In the genomic region with DNA sequence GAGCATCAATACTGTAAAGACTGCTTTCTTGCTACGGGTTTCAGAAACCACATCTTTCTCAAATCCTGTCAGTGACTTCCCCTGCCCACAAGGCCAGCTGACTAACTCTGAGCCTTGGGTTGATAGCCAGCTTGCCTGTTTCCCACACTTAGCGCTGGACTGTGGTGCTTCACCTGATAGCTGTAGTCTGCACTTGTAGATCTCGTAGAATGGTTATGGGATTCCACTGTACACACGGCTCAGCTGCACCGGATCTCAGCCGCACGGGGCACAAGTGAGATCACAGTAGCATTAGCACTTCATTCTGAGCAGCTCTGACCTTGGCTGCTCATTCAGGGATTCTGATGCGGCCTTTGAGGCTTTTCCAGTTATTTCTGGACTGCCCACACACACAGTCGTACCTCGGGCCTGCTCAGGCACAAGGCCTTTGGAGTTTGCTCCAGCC, we compare ENCODE assay signal across 11 mouse cellular contexts. TPM values are rescaled to one million over a fixed set of nuclear protein-coding genes. Genes with fewer than 3 reads are reported as not detected.
A peak's percentile ranks its signal among the peaks of the same experiment; 100 is the strongest.
DNase-seq lines count a peak whose midpoint lies in the region; ATAC-seq and TF ChIP-seq lines count a peak whose summit lies in the region.
"Had no signal": no experiment of that assay in that cellular context is flagged by ENCODE, and none has a peak within 500 bp of the region (broad histone marks: within the 10 kb centered on the region; RNA-seq: fewer than 3 reads in every experiment).

No protein-coding gene starts in this region.

- ATAC-seq in lung, embryonic 15.5 days (ENCODE audit: borderline replicate concordance, extremely low read depth, low FRiP score, low TSS enrichment) = no peak
- ATAC-seq: forebrain, embryonic 14.5 days had no signal

- 63% methylated on average over 10 of the region's 10 CpGs for WGBS in heart, adult 2 months
- WGBS in lung, embryonic 15.5 days = 56% methylated on average over 10 of the region's 10 CpGs
- 70% methylated on average over 10 of the region's 10 CpGs for WGBS in lung, adult 2 months

- H3K79me2 ChIP-seq in heart, adult 2 months (replicated peaks; ENCODE audit: control insufficient read depth, insufficient read depth, low read length) = no peaks in the 10 kb centered on the region
- H3K79me2 ChIP-seq in MEL (ENCODE audit: control insufficient read depth, insufficient read depth, low read length, poor library complexity) = peaks cover 20% of the 10 kb centered on the region

- no peak overlapping the region for H3K9ac ChIP-seq in heart, adult 2 months (ENCODE audit: low read depth, low read length)
- H3K9ac ChIP-seq in lung, embryonic 15.5 days = no peak overlapping the region
- no peak overlapping the region for H3K9ac ChIP-seq in MEL (ENCODE audit: control insufficient read depth, low read depth, low read length, poor library complexity, severe bottlenecking)

- no peaks in the 10 kb centered on the region for H3K27me3 ChIP-seq in heart, adult 2 months (ENCODE audit: control insufficient read depth, insufficient read depth, low read length)
- 0 out of 2 replicates have a peak, but pooled peaks cover 2% of the 10 kb centered on the region for H3K27me3 ChIP-seq in lung, embryonic 15.5 days
- H3K27me3 ChIP-seq in MEL (ENCODE audit: control insufficient read depth in 1 of 2, insufficient read depth in 2 of 2, low read length in 2 of 2) = no peaks in the 10 kb centered on the region

- no peak for TF ChIP-seq POLR2A in heart, adult 2 months (IDR thresholded peaks at IDR 0.05; ENCODE audit: insufficient read depth, low read depth, low read length)
- no peak for TF ChIP-seq POLR2A in lung, adult 2 months (IDR thresholded peaks at IDR 0.05; ENCODE audit: borderline replicate concordance, extremely low read depth, low read depth, low read length)
- no peak for TF ChIP-seq POLR2A in MEL (IDR thresholded peaks at IDR 0.05; ENCODE audit: control insufficient read depth in 1 of 2, insufficient read depth in 1 of 2, low read depth in 1 of 2, low read length in 2 of 2, poor library complexity in 1 of 2)

- no peak for DNase-seq in heart, adult 2 months
- no peak for DNase-seq in heart, adult 18-20 months
- no peak for DNase-seq in lung, adult 2 months
- DNase-seq in MEL (ENCODE audit: low read depth, low spot score) = peak; percentile 32
- peak; percentile 52 to 84 for DNase-seq in kidney, postnatal 25 days
- no peak for DNase-seq in spleen, adult 18-20 months
- no peak for DNase-seq in layer of hippocampus, postnatal 36 days
- DNase-seq: liver; right cerebral cortex, adult 18-20 months had no signal

- no peak overlapping the region for H3K4me2 ChIP-seq in lung, embryonic 15.5 days

- intact Hi-C loops in heart, adult 2 months (cut with DNase I) = no loop called here

- TF ChIP-seq EP300 in heart, adult 2 months (IDR thresholded peaks at IDR 0.05; ENCODE audit: insufficient read depth, low read depth, low read length) = no peak
- 0 out of 4 replicates have a peak, but pooled peaks of 1 of the 2 experiments have one; percentile 7 for TF ChIP-seq EP300 in MEL (IDR thresholded peaks at IDR 0.05; ENCODE audit: low read depth in 1 of 2, low read length in 2 of 2)

- no peak for TF ChIP-seq RAD21 in MEL (IDR thresholded peaks at IDR 0.05; ENCODE audit: low read depth, low read length)

- H3K4me3 ChIP-seq in heart, adult 2 months = no peak overlapping the region
- H3K4me3 ChIP-seq in lung, embryonic 15.5 days = no peak overlapping the region
- H3K4me3 ChIP-seq in lung, adult 2 months (replicated peaks; ENCODE audit: extremely low read depth, low read depth, low read length) = no peak overlapping the region
- H3K4me3 ChIP-seq in MEL (ENCODE audit: control insufficient read depth in 1 of 2, insufficient read depth in 1 of 2, low read depth in 2 of 2, low read length in 2 of 2) = no peak overlapping the region

- H3K4me1 ChIP-seq in heart, adult 2 months (ENCODE audit: control insufficient read depth, insufficient read depth, low read length) = peaks cover 2% of the 10 kb centered on the region
- peaks cover 52% of the 10 kb centered on the region for H3K4me1 ChIP-seq in lung, embryonic 15.5 days
- peaks cover 7% of the 10 kb centered on the region for H3K4me1 ChIP-seq in lung, adult 2 months (ENCODE audit: control insufficient read depth, insufficient read depth, low read length)
- H3K4me1 ChIP-seq in MEL (ENCODE audit: control insufficient read depth in 1 of 2, insufficient read depth in 2 of 2, low read length in 2 of 2) = peaks cover 2 to 17% of the 10 kb centered on the region in 2 experiments

- H3K27ac ChIP-seq in heart, adult 2 months = peak overlapping the region; percentile 31; the same call in 1 of the 2 replicates
- 0 out of 2 replicates have a peak overlapping the region, but pooled peaks have one; percentile 1 for H3K27ac ChIP-seq in lung, embryonic 15.5 days
- no peak overlapping the region for H3K27ac ChIP-seq in MEL (ENCODE audit: control insufficient read depth, low read depth, low read length)

- no peak for TF ChIP-seq CTCF in heart, adult 2 months (IDR thresholded peaks at IDR 0.05)
- TF ChIP-seq CTCF in lung, adult 2 months (IDR thresholded peaks at IDR 0.05; ENCODE audit: insufficient read depth, low read length) = no peak
- no peak for TF ChIP-seq CTCF in MEL (IDR thresholded peaks at IDR 0.05 in 2 of 3, conservative IDR thresholded peaks at IDR 0.05 in 1 of 3; ENCODE audit: control insufficient read depth in 1 of 3, insufficient read depth in 1 of 3, low read depth in 2 of 3, low read length in 3 of 3, poor library complexity in 1 of 3, severe bottlenecking in 1 of 3)

- peaks cover 6% of the 10 kb centered on the region; the same call in 1 of the 2 replicates for H3K36me3 ChIP-seq in heart, adult 2 months (ENCODE audit: control insufficient read depth, insufficient read depth, low read length)
- peaks cover 5% of the 10 kb centered on the region for H3K36me3 ChIP-seq in lung, embryonic 15.5 days
- H3K36me3 ChIP-seq in MEL (ENCODE audit: control insufficient read depth in 1 of 2, insufficient read depth in 2 of 2, low read length in 2 of 2) = peaks cover 2 to 19% of the 10 kb centered on the region in 2 experiments

- H3K9me3 ChIP-seq in lung, embryonic 15.5 days = no peaks in the 10 kb centered on the region
- H3K9me3 ChIP-seq in MEL (replicated peaks; ENCODE audit: insufficient read depth, low read length) = no peaks in the 10 kb centered on the region

TF ChIP-seq in MEL, 35 proteins besides CTCF, POLR2A, EP300 and RAD21:
- TF ChIP-seq ZMIZ1 (IDR thresholded peaks at IDR 0.05; ENCODE audit: low read depth, low read length) (no peak), SIN3A (IDR thresholded peaks at IDR 0.05; ENCODE audit: low read length) (no peak), MXI1 (IDR thresholded peaks at IDR 0.05; ENCODE audit: low read depth, low read length) (0 out of 2 replicates have a peak, but pooled peaks have one; percentile 35), MYB (IDR thresholded peaks at IDR 0.05; ENCODE audit: low read depth, low read length) (no peak), POLR2AphosphoS2 (IDR thresholded peaks at IDR 0.05; ENCODE audit: low read length) (no peak)
TF ChIP-seq in MEL: peak in this region for 1.

RNA-seq across cellular contexts. Expression of gene Cygb, which starts 14.3 kb away (rescaled TPM):
- 10 to 100 TPM; 42.5 to 50.3 TPM for total RNA-seq in heart, adult 2 months (2021)
- polyA plus RNA-seq in heart, adult 2 months (2012; rRNA removed) = 55.0 and 66.1 TPM in 2 replicates
- total RNA-seq in heart, adult 18-20 months (2021) = 10 to 100 TPM; 31.5 to 38.5 TPM
- 11.2 and 11.9 TPM in 2 replicates for polyA plus RNA-seq in lung, embryonic 15.5 days (2015; fragmentation: Nextera tagmentation; extraction: Ambion mirVana)
- 33.6 and 41.2 TPM in 2 replicates for polyA plus RNA-seq in lung, adult 2 months (2012; rRNA removed)
- 2.1 and 2.2 TPM in 2 replicates for total RNA-seq in MEL (2012; rRNA removed)
- polyA plus RNA-seq in MEL (2012; ENCODE audit: insufficient read depth in 1 of 2, insufficient read length in 2 of 2, low read depth in 1 of 2, low replicate concordance in 2 of 2, missing spikeins in 1 of 2) = 1 to 10 TPM in 1 of 2 experiments, not detected in 1; 8.7 TPM
- total RNA-seq in layer of hippocampus, postnatal 36 days (2021) = 10 to 100 TPM; 72.2 to 74.8 TPM

RNA-seq across cellular contexts. Expression of gene Prcd, which starts 15.1 kb away (rescaled TPM):
- total RNA-seq in heart, adult 2 months (2021) = 1 to 10 TPM; 1.1 to 1.3 TPM
- polyA plus RNA-seq in heart, adult 2 months (2012; rRNA removed) = 0.76 and 1.1 TPM in 2 replicates
- 1 to 10 TPM in 1 of 2 experiments, under 1 TPM in 1; 0.62 to 1.6 TPM for total RNA-seq in heart, adult 18-20 months (2021)
- polyA plus RNA-seq in lung, embryonic 15.5 days (2015; fragmentation: Nextera tagmentation; extraction: Ambion mirVana) = 1.8 and 3.2 TPM in 2 replicates
- polyA plus RNA-seq in lung, adult 2 months (2012; rRNA removed) = 2.8 and 5.6 TPM in 2 replicates
- 50.0 and 72.2 TPM in 2 replicates for total RNA-seq in MEL (2012; rRNA removed)
- polyA plus RNA-seq in MEL (2012; ENCODE audit: insufficient read depth in 1 of 2, insufficient read length in 2 of 2, low read depth in 1 of 2, low replicate concordance in 2 of 2, missing spikeins in 1 of 2) = 10 to 100 TPM in 1 of 2 experiments, not detected in 1; 44.4 TPM
- total RNA-seq in layer of hippocampus, postnatal 36 days (2021) = 1 to 10 TPM; 5.0 to 5.2 TPM

RNA-seq across cellular contexts. Expression of gene Rhbdf2, which starts 41.6 kb away (rescaled TPM):
- 10 to 100 TPM; 10.8 to 11.2 TPM for total RNA-seq in heart, adult 2 months (2021)
- polyA plus RNA-seq in heart, adult 2 months (2012; rRNA removed) = 19.2 and 22.3 TPM in 2 replicates
- 10 to 100 TPM; 10.6 to 11.5 TPM for total RNA-seq in heart, adult 18-20 months (2021)
- polyA plus RNA-seq in lung, embryonic 15.5 days (2015; fragmentation: Nextera tagmentation; extraction: Ambion mirVana) = 12.5 and 13.5 TPM in 2 replicates
- polyA plus RNA-seq in lung, adult 2 months (2012; rRNA removed) = 82.2 and 87.8 TPM in 2 replicates
- total RNA-seq in MEL (2012; rRNA removed) = 6.4 and 7.7 TPM in 2 replicates
- 10 to 100 TPM in 1 of 2 experiments, not detected in 1; 13.7 TPM for polyA plus RNA-seq in MEL (2012; ENCODE audit: insufficient read depth in 1 of 2, insufficient read length in 2 of 2, low read depth in 1 of 2, low replicate concordance in 2 of 2, missing spikeins in 1 of 2)
- total RNA-seq in layer of hippocampus, postnatal 36 days (2021) = 1 to 10 TPM in 1 of 2 experiments, under 1 TPM in 1; 0.90 to 1.4 TPM

Comparison
In these comparisons a context has a peak if more than half of its experiments do, and no peak if none do; other contexts are left out.
1. DNase-seq: peak in MEL (single experiment) and kidney, postnatal 25 days (2 of 2); none in heart, adult 2 months (0 of 2), heart, adult 18-20 months (0 of 2), lung, adult 2 months (single experiment), spleen, adult 18-20 months (0 of 2) and layer of hippocampus, postnatal 36 days (0 of 2).
2. RNA of gene Cygb, which starts 14.3 kb away (total RNA-seq): 72.2 to 74.8 TPM in layer of hippocampus, postnatal 36 days, 42.5 to 50.3 TPM in heart, adult 2 months and 31.5 to 38.5 TPM in heart, adult 18-20 months; 2.1 to 2.2 TPM in MEL; every median in the first group is over 10 times any median in the second.